Mouse (Mus musculus): Measurements from ENCODE around the gene Osbpl9.

Gene Osbpl9

GRCm38 (mm10) chr4:109207524-109207923 is 5.5 kb upstream of the Osbpl9 start:
- no peak for DNase-seq (ENCODE audit: low spot score)

GRCm38 (mm10) chr4:109204416-109204815 is 2.3 kb upstream of the Osbpl9 start:
- DNase-seq (ENCODE audit: low spot score) = no peak

GRCm38 (mm10) chr4:109203931-109204330 is 1.9 kb upstream of the Osbpl9 start:
- DNase-seq (ENCODE audit: low spot score) = no peak

- no peak for DNase-seq (ENCODE audit: low spot score)
Measured at GRCm38 (mm10) chr4:109199069-109199468, 3.0 kb downstream of the Osbpl9 start.

- no peak for DNase-seq (ENCODE audit: low spot score)
Measured at GRCm38 (mm10) chr4:109195900-109196629, 6.0 kb downstream of the Osbpl9 start.

DNA sequence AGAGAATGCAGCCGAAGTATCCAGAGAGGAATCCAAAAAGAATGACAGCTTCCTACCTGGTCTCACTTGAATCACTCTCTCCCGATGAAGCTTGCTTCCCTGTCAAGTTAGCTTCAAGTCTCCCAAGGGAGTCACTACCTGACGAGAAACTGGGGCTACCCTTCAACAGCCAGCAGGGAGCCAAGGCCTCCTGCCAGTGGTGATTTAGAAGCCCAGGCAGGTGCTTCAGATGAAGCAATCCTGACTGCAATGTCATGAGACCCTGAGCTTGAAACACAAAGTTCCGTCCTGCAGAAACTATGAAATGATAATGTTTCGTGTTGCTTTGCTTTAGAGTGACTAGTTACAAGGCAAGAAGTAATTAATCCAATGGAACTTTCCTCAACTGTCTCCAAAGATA is 8.2 kb downstream of the Osbpl9 start:
- DNase-seq (ENCODE audit: low spot score) = no peak

DNA sequence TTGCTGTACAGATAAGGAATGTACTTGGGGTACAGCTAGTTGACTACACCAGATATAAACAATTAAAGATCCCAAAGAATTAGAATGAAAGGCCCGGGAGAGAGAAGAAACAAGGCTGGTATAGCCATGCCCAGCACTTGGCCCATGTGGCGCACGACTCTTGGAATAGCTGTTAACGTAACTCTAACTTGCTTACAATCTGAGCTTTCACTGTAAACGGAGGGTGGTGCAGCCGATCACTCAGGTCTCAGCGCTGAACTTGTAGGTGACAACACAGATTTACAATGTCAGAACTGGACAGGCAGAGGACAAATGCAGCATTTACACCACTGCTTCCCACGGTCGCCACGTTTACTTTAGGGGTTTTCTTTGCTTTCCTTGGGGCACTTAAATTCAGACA is 10.5 kb downstream of the Osbpl9 start:
- DNase-seq (ENCODE audit: low spot score) = no peak

GRCm38 (mm10) chr4:109185616-109186405 is 16.3 kb downstream of the Osbpl9 start:
- no peak for DNase-seq (ENCODE audit: low spot score)

DNA sequence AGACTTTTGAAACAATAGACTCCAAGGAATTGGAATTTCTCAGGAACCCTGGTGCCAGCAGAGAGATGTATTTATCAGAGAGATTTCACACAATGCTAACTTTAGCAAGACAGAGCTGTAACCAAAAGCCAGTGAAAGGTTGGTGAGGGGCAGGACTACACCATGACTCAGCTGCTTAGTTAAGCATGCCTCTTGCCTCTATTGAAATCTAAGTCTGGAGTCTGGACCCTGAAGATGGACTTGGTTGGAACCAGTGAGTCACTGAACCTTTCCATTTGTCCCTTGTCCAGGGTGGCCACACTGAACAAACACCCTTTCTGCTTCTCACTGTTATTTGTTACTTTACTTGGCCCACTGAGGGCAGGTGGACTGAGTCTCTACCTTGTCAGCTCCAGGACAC is 26.4 kb downstream of the Osbpl9 start:
- DNase-seq (ENCODE audit: low spot score) = no peak

- peak; percentile 67 for DNase-seq (ENCODE audit: low spot score)
Measured at GRCm38 (mm10) chr4:109173775-109174440, 28.2 kb downstream of the Osbpl9 start.

GRCm38 (mm10) chr4:109173369-109173768 is 28.7 kb downstream of the Osbpl9 start:
- DNase-seq (ENCODE audit: low spot score) = no peak

GRCm38 (mm10) chr4:109165521-109166173 is 36.4 kb downstream of the Osbpl9 start:
- peak; percentile 93 for DNase-seq (ENCODE audit: low spot score)

DNA sequence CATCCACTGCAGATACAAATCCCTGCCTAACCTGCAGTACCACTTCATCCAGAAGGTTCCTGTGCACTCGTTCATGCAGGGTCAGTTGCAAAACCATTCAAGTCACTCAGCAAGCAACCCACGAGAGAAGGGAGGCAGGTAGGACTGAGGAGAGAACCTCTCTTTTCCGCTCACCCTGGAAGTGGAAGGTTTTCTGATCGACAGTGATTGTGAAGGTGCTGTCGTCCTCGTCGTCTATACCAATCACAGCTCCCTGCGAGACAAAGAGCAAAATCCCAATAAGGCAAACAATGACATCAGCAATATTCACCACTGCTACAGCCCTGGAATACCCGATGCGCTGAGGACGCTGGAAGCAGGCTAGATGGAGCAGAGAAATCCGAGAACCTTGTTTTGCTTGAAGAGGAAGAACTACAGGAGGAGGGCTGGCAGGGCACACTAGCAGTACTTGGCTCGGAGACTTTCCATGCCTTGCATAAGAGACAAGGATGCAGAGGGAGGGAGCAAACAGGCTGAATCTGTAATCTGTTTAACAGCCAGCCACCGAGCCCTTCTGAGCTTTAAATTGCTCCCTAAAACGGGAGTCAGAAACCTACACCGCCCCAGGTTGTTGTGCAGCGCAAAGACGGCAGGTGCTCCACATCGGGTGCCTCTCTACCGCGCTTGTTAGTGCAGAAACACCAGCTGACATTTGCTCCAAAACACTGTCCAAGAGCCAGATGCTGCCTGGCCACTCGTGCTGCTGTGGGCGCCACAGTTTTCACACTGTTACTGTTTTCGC is 45.4 kb downstream of the Osbpl9 start:
- DNase-seq (ENCODE audit: low spot score) = no peak

- no peak for DNase-seq (ENCODE audit: low spot score)
Measured at GRCm38 (mm10) chr4:109156073-109156472, 46.0 kb downstream of the Osbpl9 start.

DNA sequence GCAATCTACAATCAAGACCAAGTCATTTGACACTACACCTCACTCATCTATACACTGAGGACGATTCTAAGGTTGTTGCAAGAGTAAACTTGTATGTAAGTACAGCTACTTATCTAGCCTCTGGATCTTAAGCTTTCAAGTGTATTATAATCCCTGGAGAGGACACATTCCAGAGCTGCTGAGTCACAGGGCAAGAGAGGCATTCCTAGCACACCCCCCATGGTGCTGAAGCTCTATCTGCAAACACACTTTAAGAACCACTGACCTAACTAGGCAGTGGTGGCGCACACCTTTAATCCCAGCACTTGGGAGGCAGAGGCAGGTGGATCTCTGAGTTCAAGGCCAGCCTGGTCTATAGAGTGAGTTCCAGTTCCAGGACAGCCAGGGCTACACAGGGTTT is 51.9 kb downstream of the Osbpl9 start:
- DNase-seq (ENCODE audit: low spot score) = no peak

GRCm38 (mm10) chr4:109149411-109149810 is 52.7 kb downstream of the Osbpl9 start:
- DNase-seq (ENCODE audit: low spot score) = no peak

DNA sequence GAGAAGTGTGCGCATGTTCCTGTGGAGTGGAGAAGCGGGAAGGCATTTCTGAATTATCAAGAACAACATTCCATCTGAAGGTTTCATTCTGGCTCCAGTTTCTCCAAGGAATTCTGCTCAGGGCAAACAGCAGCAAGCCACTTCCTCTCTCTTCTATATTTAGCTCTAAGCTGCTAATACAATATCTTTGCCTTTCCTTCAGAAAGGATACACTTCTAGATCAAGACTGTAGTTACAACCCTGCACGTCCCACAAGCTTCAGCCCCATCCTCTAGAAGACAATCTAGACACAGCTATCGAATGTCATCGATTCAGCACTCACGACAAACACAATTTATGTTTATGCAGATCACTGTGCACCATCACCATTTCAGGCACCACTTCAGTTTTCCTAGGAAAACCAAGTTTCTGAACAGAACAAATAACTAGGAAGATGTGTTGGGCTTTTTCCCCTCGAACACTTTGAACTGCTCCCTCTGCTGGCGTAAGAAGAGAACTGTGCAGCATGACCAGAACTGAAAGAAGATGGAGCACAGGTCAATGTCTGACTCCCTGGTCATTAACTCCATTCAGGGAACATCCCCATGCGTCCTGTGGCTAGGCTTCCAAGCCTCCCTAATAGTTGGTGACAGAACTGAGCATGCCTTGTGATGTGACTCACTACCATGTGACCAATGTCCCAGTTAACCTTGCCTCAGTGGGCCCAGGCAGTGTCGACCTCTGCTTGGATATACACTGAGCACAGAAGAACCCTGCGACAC is 54.6 kb downstream of the Osbpl9 start:
- peak; percentile 56 for DNase-seq (ENCODE audit: low spot score)

GRCm38 (mm10) chr4:109143091-109143490 is 59.0 kb downstream of the Osbpl9 start:
- DNase-seq (ENCODE audit: low spot score) = no peak

GRCm38 (mm10) chr4:109138551-109138950 is 63.5 kb downstream of the Osbpl9 start:
- no peak for DNase-seq (ENCODE audit: low spot score)

- DNase-seq (ENCODE audit: low spot score) = no peak
Measured at GRCm38 (mm10) chr4:109136475-109137125, 65.5 kb downstream of the Osbpl9 start.
